Mouse (Mus musculus) E14TG2a.4 (cell line): ENCODE results near the gene Csmd2.

Experiments
- H3K27me3 ChIP-seq: 2 replicates; pipeline ENCODE4 v1.6.1; 2014; ENCODE audit warnings: low read length, control low read depth; ENCODE audit not compliant: insufficient read depth
- H3K36me3 ChIP-seq: 2 replicates; pipeline ENCODE4 v1.6.1; 2014; ENCODE audit warnings: low read length, control low read depth; ENCODE audit not compliant: insufficient read depth
- H3K4me1 ChIP-seq: replicated peaks from 2 replicates; pipeline ENCODE4 v1.6.1; 2014; ENCODE audit warnings: low read depth, low read length, control low read depth
- H3K4me3 ChIP-seq: replicated peaks from 2 replicates; pipeline ENCODE4 v1.5.1; 2014; ENCODE audit warnings: mild to moderate bottlenecking, low read length
- H3K9me3 ChIP-seq: 2 replicates; pipeline ENCODE4 v1.6.1; 2014; ENCODE audit warnings: low read length, control low read depth
- CTCF ChIP-seq: conservative IDR thresholded peaks from 2 replicates; pipeline ENCODE4 v1.5.1; 2014; ENCODE audit warnings: low read length
- NANOG ChIP-seq: IDR thresholded peaks from 2 replicates; pipeline ENCODE4 v1.6.1; 2014; ENCODE audit warnings: borderline replicate concordance, low read length, mixed read lengths
- POU5F1 ChIP-seq: IDR thresholded peaks from 2 replicates; pipeline ENCODE4 v1.6.1; 2014; ENCODE audit warnings: low read length, borderline replicate concordance

The Csmd2 gene

GRCm38 (mm10) chr4:128397804-128398203, 410.1 kb downstream of the Csmd2 start:
- Histone ChIP-seq H3K36me3 (no peaks in the 10 kb centered on the region), H3K27me3 (no peaks in the 10 kb centered on the region), H3K4me3 (no peak overlapping the region), H3K4me1 (no peaks in the 10 kb centered on the region), H3K9me3 (peaks cover 5% of the 10 kb centered on the region)
- TF ChIP-seq POU5F1 = no peak
- no peak for TF ChIP-seq NANOG
- TF ChIP-seq CTCF = no peak

- H3K36me3 ChIP-seq = no peaks in the 10 kb centered on the region
Measured at GRCm38 (mm10) chr4:128398948-128399347, 411.3 kb downstream of the Csmd2 start.

GRCm38 (mm10) chr4:128400016-128400415, 412.4 kb downstream of the Csmd2 start:
- no peak overlapping the region for H3K4me3 ChIP-seq
- TF ChIP-seq CTCF (no peak), NANOG (no peak), POU5F1 (no peak)
- H3K27me3 ChIP-seq = no peaks in the 10 kb centered on the region
- H3K9me3 ChIP-seq = peaks cover 7% of the 10 kb centered on the region
- H3K4me1 ChIP-seq = no peaks in the 10 kb centered on the region
- no peaks in the 10 kb centered on the region for H3K36me3 ChIP-seq

More at GRCm38 (mm10) chr4:128398948-128399347, 411.3 kb downstream of the Csmd2 start:
- no peaks in the 10 kb centered on the region for H3K4me1 ChIP-seq
- no peak for TF ChIP-seq CTCF
- TF ChIP-seq POU5F1 = no peak
- no peak for TF ChIP-seq NANOG
- H3K9me3 ChIP-seq = peaks cover 7% of the 10 kb centered on the region
- no peak overlapping the region for H3K4me3 ChIP-seq
- no peaks in the 10 kb centered on the region for H3K27me3 ChIP-seq

GRCm38 (mm10) chr4:128401591-128401990, 413.9 kb downstream of the Csmd2 start:
- TF ChIP-seq NANOG (no peak), POU5F1 (no peak), CTCF (no peak)
- Histone ChIP-seq H3K36me3 (no peaks in the 10 kb centered on the region), H3K4me3 (no peak overlapping the region), H3K9me3 (peaks cover 11% of the 10 kb centered on the region), H3K27me3 (no peaks in the 10 kb centered on the region), H3K4me1 (no peaks in the 10 kb centered on the region)

- Histone ChIP-seq H3K4me1 (no peaks in the 10 kb centered on the region), H3K4me3 (no peak overlapping the region), H3K36me3 (no peaks in the 10 kb centered on the region), H3K9me3 (peaks cover 11% of the 10 kb centered on the region), H3K27me3 (no peaks in the 10 kb centered on the region)
- no peak for TF ChIP-seq NANOG
- no peak for TF ChIP-seq POU5F1
- no peak for TF ChIP-seq CTCF
Measured at GRCm38 (mm10) chr4:128402706-128403105, 415.0 kb downstream of the Csmd2 start.

GRCm38 (mm10) chr4:128405576-128405975, 417.9 kb downstream of the Csmd2 start:
- Histone ChIP-seq H3K4me3 (no peak overlapping the region), H3K9me3 (peaks cover 8% of the 10 kb centered on the region), H3K4me1 (no peaks in the 10 kb centered on the region), H3K36me3 (no peaks in the 10 kb centered on the region), H3K27me3 (no peaks in the 10 kb centered on the region)
- TF ChIP-seq NANOG = no peak
- no peak for TF ChIP-seq CTCF
- TF ChIP-seq POU5F1 = no peak

GRCm38 (mm10) chr4:128407084-128407845, 419.6 kb downstream of the Csmd2 start:
- no peaks in the 10 kb centered on the region for H3K4me1 ChIP-seq
- TF ChIP-seq POU5F1 = no peak
- no peak for TF ChIP-seq CTCF
- TF ChIP-seq NANOG = no peak
- no peaks in the 10 kb centered on the region for H3K36me3 ChIP-seq
- H3K9me3 ChIP-seq = peaks cover 8% of the 10 kb centered on the region
- no peaks in the 10 kb centered on the region for H3K27me3 ChIP-seq
- no peak overlapping the region for H3K4me3 ChIP-seq

- Histone ChIP-seq H3K27me3 (no peaks in the 10 kb centered on the region), H3K4me1 (no peaks in the 10 kb centered on the region), H3K9me3 (no peaks in the 10 kb centered on the region), H3K4me3 (no peak overlapping the region), H3K36me3 (no peaks in the 10 kb centered on the region)
- TF ChIP-seq CTCF (no peak), NANOG (no peak), POU5F1 (no peak)
Measured at GRCm38 (mm10) chr4:128411941-128412630, 424.4 kb downstream of the Csmd2 start.

GRCm38 (mm10) chr4:128414741-128415140, 427.1 kb downstream of the Csmd2 start:
- H3K4me1 ChIP-seq = no peaks in the 10 kb centered on the region
- H3K9me3 ChIP-seq = no peaks in the 10 kb centered on the region
- TF ChIP-seq CTCF (no peak), NANOG (no peak), POU5F1 (no peak)
- H3K36me3 ChIP-seq = no peaks in the 10 kb centered on the region
- no peaks in the 10 kb centered on the region for H3K27me3 ChIP-seq
- H3K4me3 ChIP-seq = no peak overlapping the region
